Mouse (Mus musculus) intestine, postnatal 0 days (tissue): ENCODE measurements around the gene Ube4a. TPM values are rescaled to one million over a fixed set of nuclear protein-coding genes. Genes with fewer than 3 reads are reported as not detected.

ENCODE experiments used
- ATAC-seq: fragments of 200-750 bp; cut with Nextera tagmentation; 2 replicates; pipeline ENCODE4 v1.8.0; 2017; ENCODE audit warnings: mild to moderate bottlenecking, moderate TSS enrichment, moderate library complexity
- H3K27ac ChIP-seq: fragments of 300-500 bp; sonication (generic); 2 replicates; pipeline ENCODE4 v1.5.1; 2014; ENCODE audit warnings: mild to moderate bottlenecking, low read depth, low read length, moderate library complexity
- H3K27me3 ChIP-seq: fragments of 300-500 bp; sonication (generic); replicated peaks from 2 replicates; pipeline ENCODE4 v1.6.1; 2014; ENCODE audit warnings: low read length, mixed read lengths; ENCODE audit not compliant: control insufficient read depth, insufficient read depth
- H3K36me3 ChIP-seq: fragments of 300-500 bp; sonication (generic); 2 replicates; pipeline ENCODE4 v1.6.1; 2014; ENCODE audit warnings: mild to moderate bottlenecking, moderate library complexity; ENCODE audit not compliant: control insufficient read depth, insufficient read depth
- H3K4me1 ChIP-seq: fragments of 300-500 bp; sonication (generic); replicated peaks from 2 replicates; pipeline ENCODE4 v1.6.1; 2014; ENCODE audit warnings: antibody characterized with exemption, low read length, mixed read lengths; ENCODE audit not compliant: control insufficient read depth, insufficient read depth
- H3K4me2 ChIP-seq: fragments of 300-500 bp; sonication (generic); replicated peaks from 2 replicates; pipeline ENCODE4 v1.6.1; 2014; ENCODE audit warnings: low read depth, mild to moderate bottlenecking, moderate library complexity
- H3K4me3 ChIP-seq: fragments of 300-500 bp; sonication (generic); 2 replicates; pipeline ENCODE4 v1.5.1; 2014; ENCODE audit warnings: low read depth, low read length
- H3K9ac ChIP-seq: fragments of 300-500 bp; sonication (generic); 2 replicates; pipeline ENCODE4 v1.6.1; 2014; ENCODE audit warnings: mild to moderate bottlenecking, low read depth, low read length
- H3K9me3 ChIP-seq: fragments of 300-500 bp; sonication (generic); 2 replicates; pipeline ENCODE4 v1.6.1; 2016; ENCODE audit warnings: mixed run types; ENCODE audit not compliant: control insufficient read depth
- CTCF ChIP-seq: sonication (generic); IDR thresholded peaks from 2 replicates; pipeline ENCODE4 v1.5.1; 2016; ENCODE audit warnings: low read depth, mild to moderate bottlenecking, control low read depth, antibody characterized with exemption, moderate library complexity
- WGBS: fragments of 180-500 bp; shearing (Covaris S2); extraction: QIAGEN DNeasy Blood & Tissue Kit; methylation state at CpG from one replicate; pipeline ENCODE4 v1.1.7; 2014; 5-methylcytosine and 5-hydroxymethylcytosine counted together
- polyA plus RNA-seq: library from polyadenylated mRNA; unstranded; fragments of >200 nt; fragmentation: Nextera tagmentation; extraction: Ambion mirVana; gene quantifications from 2 replicates; pipeline ENCODE4 v1.2.1, GENCODE M21; 2015

The Ube4a gene
- polyA plus RNA-seq, 1 experiment from 2014 or later = 12.7 TPM

DNA sequence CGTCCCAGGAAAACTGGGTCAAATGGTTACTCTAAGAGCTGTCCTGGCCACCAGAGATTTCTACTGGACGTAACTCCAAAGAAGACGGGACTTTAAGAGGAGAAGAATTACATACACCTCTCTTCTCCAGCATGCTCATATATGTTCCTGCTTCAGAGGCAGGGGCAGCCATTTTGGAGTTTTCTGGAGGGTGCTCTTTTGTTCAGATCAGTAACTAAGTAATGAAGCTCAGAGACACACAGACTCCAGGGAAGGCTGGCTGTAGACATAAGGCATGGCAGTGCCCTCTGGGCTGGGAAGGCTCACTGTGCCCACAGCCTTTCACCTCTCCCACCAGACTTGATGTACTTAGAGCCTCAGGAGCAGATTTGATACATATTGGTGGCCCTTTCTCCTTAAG lies 17.1 kb upstream of the Ube4a start:
- H3K27me3 ChIP-seq = no peaks in the 10 kb centered on the region; the same call in 1 of the 2 replicates
- H3K9me3 ChIP-seq = no peaks in the 10 kb centered on the region
- H3K4me2 ChIP-seq = no peak overlapping the region
- no peak overlapping the region for H3K4me3 ChIP-seq
- no peak overlapping the region for H3K9ac ChIP-seq
- no peak overlapping the region for H3K27ac ChIP-seq
- no peak for TF ChIP-seq CTCF
- 73% methylated on average over 3 of the region's 3 CpGs for WGBS
- ATAC-seq = no peak
- no peaks in the 10 kb centered on the region for H3K4me1 ChIP-seq
- H3K36me3 ChIP-seq = no peaks in the 10 kb centered on the region

DNA sequence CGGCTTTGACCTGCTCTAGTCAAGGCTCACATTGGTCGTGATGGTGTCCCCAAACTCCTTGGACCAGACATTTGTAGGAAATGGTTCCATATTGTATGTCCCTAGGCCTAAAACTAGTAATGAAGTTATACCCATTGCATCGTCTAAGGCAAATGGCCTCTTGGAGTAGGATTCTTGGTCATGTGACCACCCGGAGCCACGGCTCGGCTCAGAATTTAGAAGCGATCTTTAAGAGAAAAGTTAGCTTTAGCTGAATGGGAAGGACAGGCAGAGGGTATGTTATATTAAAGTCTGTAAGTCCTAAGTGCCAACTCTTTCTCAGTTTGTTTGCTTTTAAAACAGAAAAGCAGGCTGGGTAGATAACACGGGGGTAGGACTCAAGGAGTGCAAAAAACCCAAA lies 16.7 kb upstream of the Ube4a start:
- Histone ChIP-seq H3K4me2 (no peak overlapping the region), H3K27me3 (no peaks in the 10 kb centered on the region; the same call in 1 of the 2 replicates), H3K4me1 (no peaks in the 10 kb centered on the region), H3K36me3 (no peaks in the 10 kb centered on the region), H3K9me3 (no peaks in the 10 kb centered on the region), H3K27ac (no peak overlapping the region), H3K9ac (no peak overlapping the region), H3K4me3 (no peak overlapping the region)
- ATAC-seq = no peak
- 84% methylated on average over 8 of the region's 8 CpGs for WGBS
- TF ChIP-seq CTCF = no peak

GRCm38 (mm10) chr9:44981676-44982075 lies 16.3 kb upstream of the Ube4a start, which contains the start of gene Cd3d:
TSS of gene Cd3d (plus strand) at chr9:44981786.
- H3K9me3 ChIP-seq = no peaks in the 10 kb centered on the region
- H3K27me3 ChIP-seq = no peaks in the 10 kb centered on the region; the same call in 1 of the 2 replicates
- H3K9ac ChIP-seq = no peak within 1 kb of the TSS
- H3K36me3 ChIP-seq = no peaks in the 10 kb centered on the region
- H3K4me3 ChIP-seq = no peak within 1 kb of the TSS
- no peak for TF ChIP-seq CTCF
- no peaks in the 10 kb centered on the region for H3K4me1 ChIP-seq
- H3K4me2 ChIP-seq = no peak within 1 kb of the TSS
- H3K27ac ChIP-seq = no peak within 1 kb of the TSS
- no peak for ATAC-seq
- WGBS = 71% methylated on average over 4 of the region's 4 CpGs

GRCm38 (mm10) chr9:44981104-44981503 lies 15.7 kb upstream of the Ube4a start:
- no peak overlapping the region for H3K27ac ChIP-seq
- no peak overlapping the region for H3K9ac ChIP-seq
- no peaks in the 10 kb centered on the region for H3K9me3 ChIP-seq
- ATAC-seq = no peak
- 80% methylated on average over 2 of the region's 2 CpGs for WGBS
- no peak overlapping the region for H3K4me2 ChIP-seq
- no peaks in the 10 kb centered on the region for H3K4me1 ChIP-seq
- H3K27me3 ChIP-seq = peaks cover 1% of the 10 kb centered on the region; the same call in 1 of the 2 replicates
- no peak for TF ChIP-seq CTCF
- no peak overlapping the region for H3K4me3 ChIP-seq
- no peaks in the 10 kb centered on the region for H3K36me3 ChIP-seq

DNA sequence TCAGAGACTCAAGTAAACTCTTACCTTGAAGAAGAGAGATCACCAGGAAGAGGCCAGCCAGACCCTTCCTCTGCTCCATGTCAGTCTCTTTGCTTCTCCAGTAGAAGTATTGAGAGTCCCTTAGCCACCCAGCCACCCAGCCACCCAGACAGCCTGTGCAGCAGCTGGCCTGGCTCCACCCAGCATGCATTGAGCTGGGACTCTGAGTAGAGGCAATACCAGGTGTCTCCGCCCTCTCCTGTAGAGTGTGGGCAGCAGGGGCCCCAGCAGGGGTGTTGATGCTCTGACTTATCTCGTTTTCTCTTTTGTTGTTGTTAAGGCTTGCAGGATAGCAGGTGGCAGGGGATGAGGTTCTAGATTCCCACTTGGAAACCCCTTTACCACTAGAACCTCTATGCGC lies 14.8 kb upstream of the Ube4a start, which contains the start of gene Cd3g:
Cd3g (minus strand) TSS at position 190 of the 400 bp plus-strand sequence.
- no peak within 1 kb of the TSS for H3K9ac ChIP-seq
- no peak within 1 kb of the TSS for H3K27ac ChIP-seq
- WGBS = 45% methylated on average over 3 of the region's 3 CpGs
- no peak within 1 kb of the TSS for H3K4me2 ChIP-seq
- no peaks in the 10 kb centered on the region for H3K4me1 ChIP-seq
- H3K9me3 ChIP-seq = no peaks in the 10 kb centered on the region
- no peak within 1 kb of the TSS for H3K4me3 ChIP-seq
- ATAC-seq = no peak
- H3K27me3 ChIP-seq = peaks cover 2% of the 10 kb centered on the region; the same call in 1 of the 2 replicates
- H3K36me3 ChIP-seq = no peaks in the 10 kb centered on the region
- no peak for TF ChIP-seq CTCF

DNA sequence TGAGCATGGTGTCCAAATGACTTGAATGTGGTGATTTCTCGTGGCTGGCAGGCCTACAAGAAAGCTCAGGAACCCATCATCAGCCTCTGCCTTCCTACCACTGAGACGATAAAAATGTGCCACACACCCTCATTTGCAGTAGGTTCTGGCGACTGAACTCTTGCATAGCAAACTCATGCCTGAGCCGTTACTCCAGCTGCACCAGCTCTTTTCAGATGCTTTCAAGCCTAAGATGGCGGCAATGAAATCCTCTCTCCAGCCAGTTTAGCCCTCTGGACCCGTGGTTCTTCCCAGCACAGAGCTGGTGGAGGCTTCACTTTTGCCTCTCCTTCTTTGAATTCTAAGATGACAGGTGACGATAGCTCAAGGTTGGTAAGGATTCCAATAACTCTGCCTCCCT lies 14.4 kb upstream of the Ube4a start:
- H3K27ac ChIP-seq = no peak overlapping the region
- no peak overlapping the region for H3K9ac ChIP-seq
- H3K9me3 ChIP-seq = no peaks in the 10 kb centered on the region
- 76% methylated on average over 7 of the region's 7 CpGs for WGBS
- ATAC-seq = no peak
- TF ChIP-seq CTCF = no peak
- no peaks in the 10 kb centered on the region for H3K4me1 ChIP-seq
- no peak overlapping the region for H3K4me3 ChIP-seq
- H3K36me3 ChIP-seq = no peaks in the 10 kb centered on the region
- 0 out of 2 replicates have a peak, but pooled peaks cover 2% of the 10 kb centered on the region for H3K27me3 ChIP-seq
- no peak overlapping the region for H3K4me2 ChIP-seq

DNA sequence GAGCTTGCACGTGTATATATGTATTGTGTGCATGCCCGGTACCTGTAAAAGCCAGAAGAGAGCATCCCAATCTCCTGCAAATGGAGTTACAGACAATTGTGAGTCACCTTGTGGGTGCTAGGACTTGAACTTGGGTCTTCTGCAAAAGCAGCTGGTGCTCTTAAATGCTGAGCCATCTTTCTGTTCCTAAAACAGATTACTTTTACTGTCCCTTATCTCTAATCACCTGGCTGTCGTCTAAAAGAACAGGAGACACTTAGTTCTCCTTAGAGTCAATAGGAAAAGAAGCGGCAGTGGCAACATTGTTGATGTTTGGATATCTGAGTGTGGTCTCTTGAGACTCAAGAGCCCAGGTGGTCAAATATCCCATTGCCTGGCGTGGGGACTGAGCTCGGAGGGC lies 12.4 kb upstream of the Ube4a start:
- H3K4me1 ChIP-seq = no peaks in the 10 kb centered on the region
- H3K27me3 ChIP-seq = 0 out of 2 replicates have a peak, but pooled peaks cover 2% of the 10 kb centered on the region
- H3K27ac ChIP-seq = no peak overlapping the region
- no peaks in the 10 kb centered on the region for H3K36me3 ChIP-seq
- no peak overlapping the region for H3K9ac ChIP-seq
- no peak for ATAC-seq
- H3K4me2 ChIP-seq = no peak overlapping the region
- no peak for TF ChIP-seq CTCF
- 64% methylated on average over 6 of the region's 6 CpGs for WGBS
- H3K9me3 ChIP-seq = no peaks in the 10 kb centered on the region
- H3K4me3 ChIP-seq = no peak overlapping the region
